Mouse (Mus musculus) heart, adult 2 months (tissue): Measurements from ENCODE around the gene Eif3m. TPM values are rescaled to one million over a fixed set of nuclear protein-coding genes. Genes with fewer than 3 reads are reported as not detected.

ENCODE experiments used
- DNase-seq, 2 experiments: peaks; one replicate each; pipeline ENCODE4 v3.0.0; 2021
- H3K27ac ChIP-seq: fragments of 200-600 bp; 2 replicates; pipeline ENCODE4 v1.8.1; 2022
- H3K27me3 ChIP-seq: fragments of 200-500 bp; 2 replicates; pipeline ENCODE4 v1.6.1; 2012; ENCODE audit warnings: mild to moderate bottlenecking, low read length, inconsistent platforms, mixed read lengths; ENCODE audit not compliant: control insufficient read depth, insufficient read depth
- H3K36me3 ChIP-seq: fragments of 200-500 bp; 2 replicates; pipeline ENCODE4 v1.6.1; 2012; ENCODE audit warnings: low read length, inconsistent platforms; ENCODE audit not compliant: control insufficient read depth, insufficient read depth
- H3K4me1 ChIP-seq: fragments of 200-500 bp; 2 replicates; pipeline ENCODE4 v1.6.1; 2011; ENCODE audit warnings: low read length; ENCODE audit not compliant: control insufficient read depth, insufficient read depth
- H3K4me3 ChIP-seq: fragments of 200-600 bp; 2 replicates; pipeline ENCODE4 v1.8.1; 2022
- H3K79me2 ChIP-seq: fragments of 200-500 bp; replicated peaks from 2 replicates; pipeline ENCODE4 v1.6.1; 2012; ENCODE audit warnings: mild to moderate bottlenecking, inconsistent platforms, low read length, moderate library complexity, mixed read lengths; ENCODE audit not compliant: control insufficient read depth, insufficient read depth
- H3K9ac ChIP-seq: fragments of 200-500 bp; 2 replicates; pipeline ENCODE4 v1.6.1; 2012; ENCODE audit warnings: low read depth, mild to moderate bottlenecking, control low read depth, inconsistent platforms, low read length, mixed read lengths
- CTCF ChIP-seq: fragments of 200-600 bp; IDR thresholded peaks from 2 replicates; pipeline ENCODE4 v1.8.1; 2022; ENCODE audit warnings: antibody characterized with exemption, mild to moderate bottlenecking, moderate library complexity
- EP300 ChIP-seq: fragments of 200-500 bp; IDR thresholded peaks from 2 replicates; pipeline ENCODE4 v1.6.1; 2011; ENCODE audit warnings: low read depth, low read length, control low read depth; ENCODE audit not compliant: insufficient read depth
- POLR2A ChIP-seq: fragments of 200-500 bp; IDR thresholded peaks from 2 replicates; pipeline ENCODE4 v1.6.1; 2011; ENCODE audit warnings: mild to moderate bottlenecking, low read depth, low read length, control low read depth; ENCODE audit not compliant: insufficient read depth
- WGBS: fragments of 180-500 bp; shearing (Covaris S2); methylation state at CpG from one replicate; pipeline ENCODE4 v1.1.7; 2018; 5-methylcytosine and 5-hydroxymethylcytosine counted together
- intact Hi-C: fragments of 180-260 bp; cut with DNase I; formaldehyde crosslinking; loops from one replicate; pipeline ENCODE4 v1.15.1; 2025
- polyA plus RNA-seq: library from polyadenylated mRNA; depleted of rRNA; stranded (reverse); fragments of >200 nt; gene quantifications from 2 replicates; pipeline ENCODE4 v1.2.3, GENCODE M21; 2012
- total RNA-seq, 2 experiments: library from RNA; stranded (reverse); gene quantifications; 2 replicates each; pipeline ENCODE4 v1.2.3; 2021

The Eif3m gene
- total and polyA plus RNA-seq, 3 experiments, result 35.2 to 136 (median 114) TPM

GRCm38 (mm10) chr2:105021836-105022235 is 5.0 kb upstream of the Eif3m start:
- Histone ChIP-seq H3K4me3 (no peak overlapping the region), H3K27ac (no peak overlapping the region), H3K27me3 (no peaks in the 10 kb centered on the region), H3K79me2 (no peaks in the 10 kb centered on the region), H3K36me3 (no peaks in the 10 kb centered on the region), H3K9ac (no peak overlapping the region), H3K4me1 (no peaks in the 10 kb centered on the region)
- DNase-seq, result no peak
- intact Hi-C loops, result no loop called here
- 79% methylated on average over 2 of the region's 2 CpGs for WGBS
- TF ChIP-seq CTCF, result no peak

- no peaks in the 10 kb centered on the region for H3K27me3 ChIP-seq
- H3K36me3 ChIP-seq, result no peaks in the 10 kb centered on the region
- no peak for TF ChIP-seq EP300
- TF ChIP-seq POLR2A, result no peak
- H3K79me2 ChIP-seq, result peaks cover 3% of the 10 kb centered on the region; the same call in 1 of the 2 replicates
- no peaks in the 10 kb centered on the region for H3K4me1 ChIP-seq
- no peak overlapping the region for H3K27ac ChIP-seq
- intact Hi-C loops, result no loop called here
- WGBS, result 88% methylated on average over 12 of the region's 12 CpGs
- H3K4me3 ChIP-seq, result no peak overlapping the region
- H3K9ac ChIP-seq, result no peak overlapping the region
- DNase-seq, result no peak
Measured at GRCm38 (mm10) chr2:105021256-105021655, 4.4 kb upstream of the Eif3m start.

GRCm38 (mm10) chr2:105019457-105019856 is 2.6 kb upstream of the Eif3m start:
- Histone ChIP-seq H3K9ac (no peak overlapping the region), H3K4me3 (no peak overlapping the region), H3K4me1 (peaks cover 4% of the 10 kb centered on the region), H3K79me2 (peaks cover 3% of the 10 kb centered on the region; the same call in 1 of the 2 replicates), H3K36me3 (no peaks in the 10 kb centered on the region), H3K27me3 (no peaks in the 10 kb centered on the region), H3K27ac (no peak overlapping the region)
- TF ChIP-seq EP300, result no peak
- no peak for DNase-seq
- 91% methylated on average over 1 of the region's 1 CpGs for WGBS
- intact Hi-C loops, result loop anchor here (5.0 kb wide), 1 partner anchor 113 kb away; no protein-coding TSS in a partner anchor

GRCm38 (mm10) chr2:105017802-105018201 is 922 bp upstream of the Eif3m start:
- Histone ChIP-seq H3K4me1 (peaks cover 4% of the 10 kb centered on the region), H3K79me2 (peaks cover 3% of the 10 kb centered on the region; the same call in 1 of the 2 replicates), H3K4me3 (no peak overlapping the region), H3K27me3 (no peaks in the 10 kb centered on the region), H3K9ac (no peak overlapping the region), H3K27ac (no peak overlapping the region), H3K36me3 (no peaks in the 10 kb centered on the region)
- 80% methylated on average over 3 of the region's 3 CpGs for WGBS
- intact Hi-C loops, result loop anchor here (5.0 kb wide), 1 partner anchor 114 kb away; no protein-coding TSS in a partner anchor
- DNase-seq, result no peak
- TF ChIP-seq POLR2A (no peak), EP300 (no peak), CTCF (no peak)

GRCm38 (mm10) chr2:105016192-105016966 is 501 bp downstream of the Eif3m start:
- Histone ChIP-seq H3K27me3 (no peaks in the 10 kb centered on the region), H3K27ac (peak overlapping the region; percentile 85), H3K4me3 (peak overlapping the region; percentile 98), H3K9ac (peak overlapping the region; percentile 96), H3K4me1 (peaks cover 4% of the 10 kb centered on the region), H3K36me3 (peaks cover 2% of the 10 kb centered on the region; the same call in 1 of the 2 replicates), H3K79me2 (peaks cover 3% of the 10 kb centered on the region; the same call in 1 of the 2 replicates)
- intact Hi-C loops, result loop anchor here (5.0 kb wide), 1 partner anchor 116 kb away; no protein-coding TSS in a partner anchor
- TF ChIP-seq CTCF, result no peak
- no peak for TF ChIP-seq POLR2A
- TF ChIP-seq EP300, result no peak
- no peak for DNase-seq
- under 1% methylated on average over 43 of the region's 43 CpGs for WGBS

- H3K36me3 ChIP-seq, result peaks cover 19% of the 10 kb centered on the region
- intact Hi-C loops, result no loop called here
- TF ChIP-seq POLR2A, result no peak
- TF ChIP-seq CTCF, result no peak
- TF ChIP-seq EP300, result no peak
- no peaks in the 10 kb centered on the region for H3K27me3 ChIP-seq
- no peak overlapping the region for H3K4me3 ChIP-seq
- H3K79me2 ChIP-seq, result peaks cover 4% of the 10 kb centered on the region
- H3K4me1 ChIP-seq, result peaks cover 2% of the 10 kb centered on the region
- no peak overlapping the region for H3K9ac ChIP-seq
- no peak overlapping the region for H3K27ac ChIP-seq
- no peak for DNase-seq
Measured at GRCm38 (mm10) chr2:105007236-105007635, 9.6 kb downstream of the Eif3m start.
